Mouse (Mus musculus) activated CD4-positive, CD25-positive, alpha-beta regulatory T cell, adult 4 months (primary cell): Measurements from ENCODE around the gene Sdhc. TPM values are rescaled to one million over a fixed set of nuclear protein-coding genes. Genes with fewer than 3 reads are reported as not detected.
A peak's percentile ranks its signal among the peaks of the same experiment; 100 is the strongest.
"Not testable (repeated sequence)": the region's sequence is repeated elsewhere in the genome, so short reads cannot be mapped to it uniquely, and the experiment has no call there.

Source experiments
- ATAC-seq: one replicate; pipeline ENCODE4 v1.8.0; 2017
- polyA plus RNA-seq, 2 experiments: library from polyadenylated mRNA; unstranded; fragments of 100-300 nt; shearing (Covaris generic); gene quantifications; one replicate each; pipeline ENCODE4 v1.2.1; 2017

Gene Sdhc
- polyA plus RNA-seq, 2 experiments from 2014 or later = 102 to 131 TPM

DNA sequence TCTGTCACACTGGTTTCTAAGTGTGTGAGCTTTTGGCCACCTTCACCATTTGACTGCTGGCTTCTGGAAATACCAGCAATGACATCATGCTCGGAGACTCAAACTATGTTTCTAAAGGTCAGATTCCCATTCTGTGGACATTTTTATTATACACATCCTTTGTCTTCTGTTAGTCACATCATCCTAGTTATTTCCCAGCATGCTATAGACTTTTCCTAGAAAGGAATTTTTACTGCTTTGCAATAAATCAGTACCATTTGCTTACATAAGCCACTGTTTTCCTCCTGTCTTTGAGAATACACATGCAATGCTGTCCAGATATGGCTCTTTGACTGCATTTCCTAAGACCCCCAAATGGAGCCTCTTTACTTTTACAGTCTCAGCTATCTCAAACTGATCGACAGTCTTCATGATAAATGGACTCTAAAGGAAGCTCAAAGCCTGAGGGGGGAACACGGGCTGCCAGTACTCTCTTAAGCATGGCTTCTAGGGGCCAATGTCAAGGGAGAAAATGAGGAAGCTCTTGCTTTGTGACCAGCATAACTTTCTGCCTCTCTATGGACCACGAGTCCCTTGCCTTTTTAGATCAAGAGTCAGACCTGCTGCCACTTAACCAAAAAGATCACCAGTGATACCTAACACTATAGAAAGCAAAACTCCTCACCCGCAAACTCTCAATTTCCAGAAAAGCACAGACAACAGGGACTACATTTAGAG is 15.4 kb upstream of the Sdhc start:
- no peak for ATAC-seq

DNA sequence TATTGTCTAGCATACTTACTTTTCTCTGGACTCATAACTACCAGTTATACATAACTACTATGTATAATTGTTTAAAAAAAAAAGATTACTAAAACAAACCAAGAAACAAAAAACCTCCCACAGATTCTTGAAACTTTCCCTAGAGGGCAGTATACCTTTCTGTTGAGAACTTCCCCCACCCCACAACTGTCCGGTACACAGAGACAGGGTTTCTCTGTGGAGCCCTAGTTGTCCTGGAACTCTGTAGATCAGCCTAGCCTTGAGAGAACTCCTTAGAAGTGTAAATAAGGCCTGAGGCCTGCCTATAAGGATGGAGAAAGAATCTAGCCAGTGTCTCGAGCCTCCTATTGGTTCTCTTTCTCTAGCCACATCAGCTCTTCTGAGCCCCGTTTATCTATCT is 13.9 kb upstream of the Sdhc start:
- no peak for ATAC-seq

DNA sequence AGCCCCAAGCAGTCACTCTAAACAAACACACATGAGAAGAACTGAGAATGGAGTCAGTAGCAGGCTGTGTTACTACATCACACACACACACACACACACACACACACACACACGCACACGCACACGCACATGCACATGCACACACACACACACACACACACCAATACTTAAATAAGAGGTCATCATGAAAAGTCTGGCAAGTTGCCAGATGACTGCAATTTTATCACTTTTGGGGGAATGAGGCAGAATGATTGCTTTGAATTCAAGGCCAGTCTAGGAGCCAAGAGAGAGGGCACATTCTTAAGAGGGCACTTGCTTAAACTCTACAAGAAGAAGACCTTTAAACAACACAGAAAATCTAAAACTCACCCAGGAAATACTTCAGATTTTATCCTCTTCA is 12.1 kb upstream of the Sdhc start:
- no peak for ATAC-seq

DNA sequence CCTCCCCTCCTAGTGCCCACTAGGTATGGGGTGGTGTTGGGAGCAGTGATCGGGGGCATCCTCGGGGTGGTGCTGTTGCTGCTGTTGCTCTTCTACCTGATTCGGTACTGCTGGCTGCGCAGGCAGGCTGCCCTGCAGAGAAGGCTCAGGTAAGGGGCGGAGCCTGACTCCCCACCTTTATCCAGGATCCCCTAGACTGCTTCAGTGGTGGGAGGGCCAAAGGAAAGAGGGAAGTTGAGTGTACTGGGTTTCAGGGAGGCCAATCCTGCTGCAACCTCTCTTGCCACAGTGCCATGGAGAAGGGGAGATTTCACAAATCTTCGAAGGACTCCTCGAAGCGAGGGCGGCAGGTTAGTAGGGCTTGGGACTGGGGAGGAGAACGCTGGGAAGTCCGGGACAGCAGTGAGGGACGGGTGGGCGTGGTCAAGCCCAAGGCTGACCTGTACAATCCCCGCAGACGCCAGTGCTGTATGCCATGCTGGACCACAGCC is 9.1 kb upstream of the Sdhc start:
- no peak for ATAC-seq

DNA sequence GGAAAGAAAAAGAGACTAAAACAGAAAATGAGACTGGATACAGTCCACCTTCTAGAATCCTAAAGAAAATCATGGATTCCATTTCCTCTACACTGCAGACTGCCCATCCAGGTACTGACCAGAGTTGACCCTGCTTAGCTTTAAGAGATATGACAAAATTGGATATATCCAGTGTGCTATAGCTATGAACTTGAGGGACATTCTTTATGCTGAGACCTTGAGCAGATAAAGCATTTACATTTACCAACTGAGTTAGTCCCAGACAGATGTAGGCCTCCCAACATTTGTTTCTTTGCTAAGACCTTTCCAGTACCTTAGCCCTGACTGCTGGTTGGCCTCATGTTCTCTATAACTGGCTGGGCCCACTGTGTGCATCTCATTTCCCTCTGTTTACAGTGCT is 7.6 kb upstream of the Sdhc start:
- ATAC-seq = no peak

DNA sequence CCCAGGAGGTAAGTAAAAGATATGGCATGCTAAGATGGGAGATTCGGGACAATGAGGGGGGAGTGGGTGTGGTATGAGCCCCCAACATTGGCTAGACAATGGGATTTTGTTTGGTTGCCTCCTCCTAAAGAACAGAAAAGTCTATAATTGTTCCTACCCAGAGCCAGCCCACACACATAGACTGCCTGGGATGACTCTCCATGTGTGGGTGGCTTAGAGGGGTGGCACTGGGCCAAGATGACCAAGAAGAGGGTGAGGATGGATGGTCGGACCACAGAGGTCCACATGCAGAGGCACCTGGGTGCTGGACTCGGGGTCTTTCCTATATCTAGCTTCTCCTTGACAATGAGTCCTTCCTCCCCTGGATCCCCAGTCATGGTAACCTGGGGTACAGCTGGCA is 6.2 kb upstream of the Sdhc start:
- no peak for ATAC-seq

DNA sequence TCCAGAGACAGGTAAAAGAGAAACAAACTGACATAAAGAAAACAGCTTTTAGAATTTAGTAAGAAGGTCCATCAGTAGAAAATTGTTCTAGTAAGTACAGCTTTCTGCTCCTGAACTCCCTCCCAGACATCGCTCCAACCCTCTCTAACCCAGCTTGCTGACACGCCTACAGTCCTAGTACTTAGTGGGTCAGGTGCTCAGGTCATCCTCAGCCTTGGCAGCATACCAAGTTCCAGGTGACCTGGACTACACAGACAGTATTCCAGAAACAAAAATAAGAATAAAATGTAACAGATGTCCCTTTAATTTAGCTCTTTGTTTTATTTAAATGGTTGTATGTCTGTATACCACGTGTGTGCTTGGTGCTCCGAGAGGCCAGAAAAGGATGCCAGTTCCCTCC is 1.6 kb upstream of the Sdhc start:
- no peak for ATAC-seq

DNA sequence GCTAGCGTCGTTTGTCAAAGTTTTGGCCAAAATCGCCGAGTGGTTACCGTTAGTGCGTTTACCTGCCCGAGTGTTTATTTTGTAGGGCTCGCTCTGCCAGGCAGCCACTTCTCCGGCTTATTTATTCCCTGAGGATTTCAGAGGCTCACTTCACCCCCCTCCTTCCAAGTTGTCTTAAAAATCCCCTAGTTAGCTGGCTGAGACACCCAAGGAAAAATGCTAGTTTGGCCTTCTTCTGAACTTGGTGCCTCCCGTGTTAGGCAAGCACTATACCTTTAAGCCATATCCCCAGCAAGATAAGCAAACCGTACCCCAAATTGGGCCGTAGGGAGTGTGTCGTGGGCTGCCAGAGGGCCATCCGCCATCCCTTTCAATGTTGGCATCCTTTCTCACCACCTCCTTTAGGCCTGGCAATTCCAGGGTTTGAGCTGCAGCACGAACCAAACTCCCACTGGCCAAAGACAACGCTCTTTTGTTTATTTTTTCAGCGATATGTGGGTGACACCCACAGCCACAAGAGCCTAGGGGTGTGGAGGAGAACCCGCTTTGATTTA is 512 bp upstream of the Sdhc start:
- peak; percentile 15 for ATAC-seq

DNA sequence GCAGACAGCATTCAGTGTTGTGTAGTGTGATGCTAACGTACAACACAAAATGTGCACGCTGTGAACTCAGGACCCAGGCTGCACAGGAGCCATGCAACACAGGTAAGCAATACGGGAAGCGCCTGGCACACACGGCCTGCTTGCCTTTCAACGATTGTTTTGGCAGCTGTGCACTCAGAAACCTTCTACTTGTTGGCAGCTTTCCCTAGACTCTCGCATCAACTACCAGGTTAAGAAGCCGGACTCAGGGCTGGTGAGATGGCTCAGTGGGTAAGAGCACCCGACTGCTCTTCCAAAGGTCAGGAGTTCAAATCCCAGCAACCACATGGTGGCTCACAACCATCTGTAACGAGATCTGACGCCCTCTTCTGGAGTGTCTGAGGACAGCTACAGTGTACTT is 7.4 kb downstream of the Sdhc start:
- ATAC-seq = not testable (repeated sequence)

DNA sequence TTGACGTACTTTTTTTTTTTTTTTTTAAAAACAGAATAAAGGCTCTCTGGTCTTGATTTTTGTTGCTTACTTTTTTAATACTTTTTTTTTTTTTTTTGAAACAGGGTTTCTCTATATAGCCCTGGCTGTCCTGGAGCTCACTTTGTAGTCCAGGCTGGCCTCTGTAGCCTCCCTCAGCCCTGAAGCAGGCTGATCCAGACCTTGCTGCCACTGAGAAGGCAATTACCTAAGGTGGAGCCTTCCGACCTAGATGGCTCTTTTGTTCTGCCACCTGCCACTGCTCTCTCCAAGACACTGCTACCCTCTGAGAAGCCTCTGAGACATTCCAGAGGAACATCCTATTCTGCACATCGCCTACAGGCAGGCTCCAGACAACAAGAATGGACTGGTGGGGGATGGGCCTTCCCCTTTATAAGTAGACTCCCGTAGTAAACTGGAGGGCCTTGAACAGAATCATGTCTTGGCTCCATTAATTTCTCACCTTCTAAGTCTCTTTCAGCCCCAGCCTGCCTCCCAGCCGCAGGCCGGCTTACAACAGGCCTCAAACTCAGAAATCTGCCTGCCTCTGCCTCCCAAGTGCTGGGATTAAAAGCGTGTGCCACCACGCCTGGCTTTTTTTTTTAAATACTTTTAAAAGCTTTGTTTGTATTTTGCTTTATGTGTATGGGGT is 12.8 kb downstream of the Sdhc start:
- ATAC-seq = not testable (repeated sequence)

DNA sequence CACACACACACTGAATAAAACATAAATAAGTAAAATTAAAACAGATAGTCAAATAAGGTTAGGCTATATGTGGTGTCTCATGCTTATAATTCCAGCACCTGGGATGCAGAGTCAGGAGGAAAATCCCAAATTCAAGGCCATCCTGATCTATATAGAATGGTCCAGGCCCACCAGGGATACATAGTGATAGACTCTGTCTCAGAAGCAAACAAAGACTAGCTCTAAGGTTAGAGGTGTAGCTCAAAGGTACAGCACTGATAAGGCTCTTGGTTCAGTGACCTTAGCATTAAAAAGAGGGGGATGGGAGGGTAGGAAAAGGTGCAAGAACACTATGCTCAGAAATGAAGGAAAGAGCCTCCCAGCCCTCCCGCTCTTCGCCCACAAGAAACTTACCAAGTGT is 14.8 kb downstream of the Sdhc start:
- ATAC-seq = no peak

DNA sequence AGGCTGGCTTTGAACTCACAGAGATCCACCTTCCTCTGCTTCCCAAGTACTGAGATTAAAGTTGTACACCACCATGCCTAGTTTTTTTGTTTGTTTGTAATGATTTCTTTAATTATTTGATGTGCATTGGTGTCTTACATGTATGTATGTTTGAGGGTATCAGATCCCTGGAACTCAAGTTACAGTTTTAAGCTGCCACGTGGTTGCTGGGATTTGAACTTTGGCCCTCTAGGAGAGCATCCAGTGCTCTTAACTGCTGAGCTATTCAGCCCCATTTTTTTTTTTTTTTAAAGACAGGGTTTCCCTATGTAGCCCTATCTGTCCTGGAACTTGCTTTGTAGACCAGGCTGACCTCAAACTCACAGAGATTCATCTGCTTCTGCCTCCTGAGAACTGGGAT is 19.4 kb downstream of the Sdhc start:
- ATAC-seq = no peak

DNA sequence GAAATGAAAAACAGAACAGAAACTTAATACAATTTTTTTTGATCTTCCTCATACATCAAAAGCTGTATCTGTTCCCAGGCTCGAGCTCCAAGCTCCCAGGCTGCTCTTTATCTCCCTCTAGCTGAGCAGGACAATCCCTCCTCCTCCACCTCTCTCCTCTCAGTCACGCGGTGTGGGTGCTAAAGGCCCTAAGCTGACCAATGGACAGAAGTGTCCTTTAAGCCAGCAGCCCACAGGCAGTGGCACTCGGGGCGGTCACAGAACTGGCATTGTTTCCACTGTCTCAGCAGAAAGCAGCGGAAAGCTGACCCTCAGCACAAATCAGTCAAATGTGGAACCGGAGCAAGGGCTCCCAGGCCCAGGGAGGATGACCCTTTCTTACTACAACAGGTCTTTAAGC is 21.2 kb downstream of the Sdhc start:
- no peak for ATAC-seq

DNA sequence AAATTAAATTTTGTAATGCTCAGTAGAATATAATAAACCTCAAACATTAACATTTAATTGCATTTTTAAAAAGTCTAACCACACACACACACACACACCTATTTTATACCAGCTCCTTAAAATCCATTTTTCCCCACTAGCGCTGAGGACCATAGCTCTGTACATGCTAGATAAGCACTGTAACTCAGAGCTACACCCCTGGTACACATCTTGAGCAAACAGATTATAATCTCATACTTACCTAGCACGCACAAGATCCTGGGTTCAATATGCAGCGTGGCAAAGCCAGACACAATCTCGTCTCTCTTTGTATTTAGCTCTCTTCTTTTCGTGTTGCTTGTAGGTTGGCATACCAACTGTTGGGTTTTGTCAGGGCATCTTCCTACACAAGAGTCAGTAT is 26.0 kb downstream of the Sdhc start:
- ATAC-seq = no peak

DNA sequence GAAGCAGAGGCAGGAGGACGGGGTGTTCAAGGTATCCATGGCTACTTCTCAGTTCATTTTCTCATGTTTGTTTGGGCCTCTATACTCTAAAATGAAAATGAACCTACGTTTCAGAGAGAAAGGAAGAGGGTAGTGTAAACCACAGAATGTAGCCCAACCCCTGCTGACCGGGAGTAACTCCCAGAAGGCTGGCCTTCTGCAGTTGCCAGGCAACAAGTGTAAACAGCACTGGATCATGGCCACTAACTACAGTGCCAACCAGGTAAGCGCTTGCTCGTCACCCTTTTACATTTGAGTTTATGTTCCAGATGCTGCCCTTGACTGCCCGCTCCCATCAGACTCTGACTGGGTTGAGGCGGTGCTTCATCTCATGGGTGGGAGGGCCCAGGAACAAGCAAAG is 27.5 kb downstream of the Sdhc start:
- ATAC-seq = peak; percentile 77

DNA sequence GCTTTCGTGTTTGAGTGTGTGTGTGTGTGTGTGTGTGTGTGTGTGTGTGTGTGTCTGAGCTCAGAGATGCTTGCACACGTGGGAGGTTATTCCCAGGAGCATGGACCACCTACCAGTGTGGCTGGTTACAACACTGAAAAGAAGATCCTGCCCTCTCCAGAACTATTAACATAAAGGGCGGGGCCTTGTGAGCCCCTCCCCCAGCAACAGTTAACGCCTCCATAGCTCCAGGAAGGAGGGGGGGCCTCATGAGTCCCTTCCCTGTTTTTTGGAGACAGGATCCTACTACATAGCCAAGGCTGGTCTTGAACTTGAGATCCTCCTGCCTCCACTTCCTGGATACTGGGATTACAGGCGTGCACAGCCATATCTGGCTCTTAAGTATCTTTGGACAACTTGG is 28.6 kb downstream of the Sdhc start:
- no peak for ATAC-seq

DNA sequence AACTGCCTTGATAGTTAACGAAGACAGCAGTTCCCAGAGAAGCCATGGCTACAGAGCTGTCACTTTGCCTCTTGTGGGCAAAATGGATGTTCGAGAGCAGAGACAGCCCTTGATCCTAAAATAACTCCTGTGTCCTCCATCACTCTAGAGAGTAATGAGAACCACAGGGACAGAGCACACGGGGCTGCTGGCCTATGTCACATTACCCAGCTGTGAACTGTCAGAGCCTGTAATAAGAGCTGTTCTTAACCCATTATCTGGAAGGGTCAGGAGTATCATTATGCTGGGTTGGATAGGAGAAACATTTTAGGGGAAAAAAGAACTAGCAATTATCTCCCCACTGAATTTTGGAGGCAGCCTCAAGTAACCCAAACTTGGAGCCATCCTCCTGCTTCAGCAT is 29.5 kb downstream of the Sdhc start:
- ATAC-seq = no peak

DNA sequence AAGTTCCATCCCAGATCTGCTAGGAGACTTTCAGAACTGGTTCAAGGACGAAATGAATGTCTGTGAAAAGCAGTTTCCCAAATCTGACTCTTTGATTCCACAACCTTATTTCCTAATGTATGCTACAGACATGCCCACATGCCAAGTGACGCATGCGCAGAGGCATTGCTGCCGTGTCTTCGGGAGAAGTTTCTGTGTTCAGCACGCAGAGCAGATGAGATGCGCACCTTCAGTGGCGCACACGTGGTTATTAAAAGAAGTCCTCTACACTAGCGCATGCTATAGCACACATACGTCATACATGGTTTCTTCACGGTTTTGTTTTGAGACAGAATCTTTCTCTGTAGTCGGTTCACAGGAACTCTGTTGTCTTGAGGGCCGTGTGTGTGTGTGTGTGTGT is 31.0 kb downstream of the Sdhc start:
- no peak for ATAC-seq

DNA sequence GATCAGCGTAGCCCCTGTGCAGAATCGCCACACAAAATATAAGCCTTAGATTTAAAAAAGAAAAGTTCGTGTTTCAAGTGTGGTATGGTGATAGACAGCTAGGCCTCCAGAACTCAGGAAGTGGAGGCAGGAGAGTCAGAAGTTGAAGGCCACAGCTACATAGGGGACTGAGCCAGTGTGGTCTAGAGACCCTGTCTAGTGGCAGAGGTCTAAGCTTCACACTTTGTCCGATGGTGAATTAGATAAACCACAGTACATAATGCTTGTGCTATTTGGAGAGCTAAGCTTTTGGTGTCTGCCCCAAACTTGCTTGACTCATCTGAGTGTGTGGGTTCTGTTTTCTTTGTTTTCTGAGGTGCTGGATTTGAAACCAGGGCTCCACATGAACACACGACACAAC is 31.4 kb downstream of the Sdhc start:
- no peak for ATAC-seq

DNA sequence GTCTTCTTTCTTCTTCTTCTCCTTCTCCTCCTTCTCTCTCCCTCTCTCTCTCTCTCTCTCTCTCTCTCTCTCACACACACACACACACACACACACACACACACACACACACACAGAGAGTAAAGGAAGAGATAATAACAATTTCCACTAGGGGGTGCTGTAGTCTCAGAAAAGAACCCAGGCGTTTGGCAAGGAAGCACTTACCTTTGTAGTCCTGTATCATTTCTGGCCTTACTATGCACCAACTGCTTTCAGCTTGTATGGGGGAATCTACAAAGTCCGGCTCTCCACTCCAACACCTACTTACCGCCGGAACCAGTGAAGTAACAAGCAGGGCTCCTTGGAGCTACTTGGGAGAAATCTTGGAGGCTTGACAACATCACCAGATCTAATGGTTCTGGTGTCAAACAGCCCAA is 32.1 kb downstream of the Sdhc start:
- ATAC-seq = no peak

DNA sequence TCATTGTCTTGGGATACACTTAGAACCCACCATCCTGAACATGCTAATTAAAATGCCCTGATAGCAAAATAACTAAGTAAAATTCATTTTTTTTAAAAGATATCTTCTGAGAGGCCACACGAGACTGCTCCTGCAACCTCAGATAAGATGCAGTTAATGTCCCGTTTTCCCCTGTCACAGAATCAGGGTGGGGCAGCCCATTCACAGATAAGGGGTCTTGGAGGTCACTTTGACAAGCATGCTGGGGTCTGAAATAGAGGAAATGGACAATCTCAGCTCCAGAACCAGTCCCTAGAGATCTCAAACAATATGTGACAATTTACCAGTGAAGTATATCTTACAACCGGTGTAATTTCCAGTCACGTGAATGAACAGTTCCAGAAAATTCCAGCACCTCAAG is 34.1 kb downstream of the Sdhc start:
- ATAC-seq = no peak

DNA sequence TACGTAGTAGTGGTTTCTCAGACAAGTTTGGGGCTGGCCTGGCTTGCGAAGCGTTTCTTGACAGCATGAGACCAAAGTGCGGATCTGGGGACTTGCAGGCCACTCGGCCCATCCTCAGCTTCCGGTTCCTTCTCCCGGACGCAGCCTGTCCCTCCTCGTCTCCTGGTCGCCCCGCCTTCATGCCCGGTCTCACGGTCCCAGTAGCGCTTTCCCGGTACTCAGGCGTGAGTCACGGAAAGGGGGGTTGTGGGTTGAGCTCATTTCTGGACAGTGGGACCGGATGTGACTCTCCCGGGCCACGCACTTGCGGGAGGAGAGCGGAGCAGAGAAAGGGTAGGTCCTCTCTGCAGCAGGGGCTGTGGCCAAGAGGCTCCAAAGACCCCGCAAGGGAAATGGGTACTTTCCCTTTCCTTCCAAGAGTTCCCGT is 36.5 kb downstream of the Sdhc start, which contains the start of gene Cfap126:
Cfap126 (plus strand) TSS at position 46 of the 427 bp plus-strand sequence.
- peak; percentile 37 for ATAC-seq

DNA sequence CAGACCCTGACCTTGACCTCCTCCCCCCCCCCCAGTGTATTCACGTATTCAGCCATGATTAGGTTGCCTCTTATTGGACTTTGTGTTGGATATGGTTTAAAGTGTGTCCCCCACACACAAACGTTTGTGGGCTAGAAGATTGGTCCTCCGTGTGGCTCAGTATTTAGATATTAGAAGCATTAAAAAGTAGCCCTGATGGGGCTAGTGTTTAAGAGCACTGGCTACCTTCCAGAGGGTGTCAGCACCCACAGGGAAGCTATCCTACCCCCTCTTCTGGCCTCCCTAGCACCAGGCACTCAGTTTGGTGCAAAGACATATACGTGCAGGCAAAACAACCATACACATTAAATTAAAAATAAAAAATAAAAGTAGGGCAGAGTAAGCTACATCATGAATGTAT is 37.4 kb downstream of the Sdhc start:
- no peak for ATAC-seq
